Mouse (Mus musculus): ENCODE data around the gene C330007P06Rik. TPM values are rescaled to one million over a fixed set of nuclear protein-coding genes. Genes with fewer than 3 reads are reported as not detected.

Gene C330007P06Rik
- total and polyA plus RNA-seq, 3 experiments: 18.6 to 61.2 (median 53.0) TPM

- Histone ChIP-seq H3K9ac (ENCODE audit: insufficient read depth, low read depth) (no peak overlapping the region), H3K27me3 (replicated peaks) (no peaks in the 10 kb centered on the region), H3K4me1 (ENCODE audit: control insufficient read depth in 1 of 2, insufficient read depth in 2 of 2) (peaks cover 0 to 14% of the 10 kb centered on the region in 2 experiments; a peak in 2 of 4 replicates), H3K4me2 (ENCODE audit: insufficient read depth, low read depth, poor library complexity, severe bottlenecking) (no peak overlapping the region), H3K4me3 (replicated peaks in 1 of 3; ENCODE audit: low read depth in 2 of 3, low read length in 2 of 3, poor library complexity in 1 of 3) (no peak overlapping the region), H3K36me3 (replicated peaks in 1 of 2; ENCODE audit: control insufficient read depth in 1 of 2, insufficient read depth in 1 of 2, low read length in 1 of 2) (no peaks in the 10 kb centered on the region), H3K79me2 (replicated peaks; ENCODE audit: control insufficient read depth, extremely low read depth, insufficient read depth, poor library complexity, severe bottlenecking) (no peaks in the 10 kb centered on the region), H3K9me3 (replicated peaks; ENCODE audit: low read length) (no peaks in the 10 kb centered on the region), H3K27ac (ENCODE audit: insufficient read depth, low read depth) (no peak overlapping the region)
- in situ Hi-C loops (cut with MboI; ENCODE audit: low pct_ligation_motif_present, low pct_unique_long_range_greater_than_20kb, low sequenced_read_pairs): no loop called here
- TF ChIP-seq BHLHE40 (IDR thresholded peaks at IDR 0.05; ENCODE audit: low read depth, low read length) (peak; percentile 73), POLR2A (IDR thresholded peaks at IDR 0.05; ENCODE audit: low read depth, low read length) (no peak)
- DNase-seq (ENCODE audit: extremely low read depth): peak; percentile 41
- dilution Hi-C loops (cut with MboI; ENCODE audit: extremely low pct_ligation_motif_present, extremely low pct_unique_long_range_greater_than_20kb, low sequenced_read_pairs): no loop called here
Measured at GRCm38 (mm10) chrX:36816368-36816899, 57.5 kb downstream of the C330007P06Rik start.

GRCm38 (mm10) chrX:36815439-36815838, 58.5 kb downstream of the C330007P06Rik start:
- dilution Hi-C loops (cut with MboI; ENCODE audit: extremely low pct_ligation_motif_present, extremely low pct_unique_long_range_greater_than_20kb, low sequenced_read_pairs) (no loop called here), in situ Hi-C loops (cut with MboI; ENCODE audit: low pct_ligation_motif_present, low pct_unique_long_range_greater_than_20kb, low sequenced_read_pairs) (no loop called here)
- Histone ChIP-seq H3K36me3 (replicated peaks in 1 of 2; ENCODE audit: control insufficient read depth in 1 of 2, insufficient read depth in 1 of 2, low read length in 1 of 2) (no peaks in the 10 kb centered on the region), H3K9me3 (replicated peaks; ENCODE audit: low read length) (no peaks in the 10 kb centered on the region), H3K27me3 (replicated peaks) (no peaks in the 10 kb centered on the region), H3K27ac (ENCODE audit: insufficient read depth, low read depth) (no peak overlapping the region), H3K4me1 (ENCODE audit: control insufficient read depth in 1 of 2, insufficient read depth in 2 of 2) (peaks cover 0 to 14% of the 10 kb centered on the region in 2 experiments; a peak in 2 of 4 replicates), H3K9ac (ENCODE audit: insufficient read depth, low read depth) (no peak overlapping the region), H3K79me2 (replicated peaks; ENCODE audit: control insufficient read depth, extremely low read depth, insufficient read depth, poor library complexity, severe bottlenecking) (no peaks in the 10 kb centered on the region), H3K4me3 (replicated peaks in 1 of 3; ENCODE audit: low read depth in 2 of 3, low read length in 2 of 3, poor library complexity in 1 of 3) (no peak overlapping the region), H3K4me2 (ENCODE audit: insufficient read depth, low read depth, poor library complexity, severe bottlenecking) (no peak overlapping the region)
- no peak for DNase-seq (ENCODE audit: extremely low read depth)
- TF ChIP-seq ZC3H11A (IDR thresholded peaks at IDR 0.05; ENCODE audit: low read depth, low read length): no peak
- no peak for TF ChIP-seq BHLHE40 (IDR thresholded peaks at IDR 0.05; ENCODE audit: low read depth, low read length)
- no peak for TF ChIP-seq SMC3 (IDR thresholded peaks at IDR 0.05; ENCODE audit: low read depth, low read length)
- TF ChIP-seq ZNF384 (IDR thresholded peaks at IDR 0.05; ENCODE audit: low read depth, low read length): no peak
- no peak for TF ChIP-seq EP300 (IDR thresholded peaks at IDR 0.05; ENCODE audit: low read length)
- TF ChIP-seq MYC (IDR thresholded peaks at IDR 0.05; ENCODE audit: low read depth, low read length): no peak
- TF ChIP-seq UBTF (IDR thresholded peaks at IDR 0.05; ENCODE audit: low read depth, low read length): no peak
- TF ChIP-seq HCFC1 (IDR thresholded peaks at IDR 0.05; ENCODE audit: low read depth, low read length): no peak
- no peak for TF ChIP-seq CTCF (conservative IDR thresholded peaks at IDR 0.05 in 1 of 2, IDR thresholded peaks at IDR 0.05 in 1 of 2; ENCODE audit: low read depth in 2 of 2, low read length in 2 of 2)
- no peak for TF ChIP-seq NELFE (IDR thresholded peaks at IDR 0.05; ENCODE audit: low read depth, low read length)
- no peak for TF ChIP-seq ZMIZ1 (IDR thresholded peaks at IDR 0.05; ENCODE audit: low read depth, low read length)
- no peak for TF ChIP-seq USF1 (IDR thresholded peaks at IDR 0.05; ENCODE audit: low read depth, low read length)

- Histone ChIP-seq H3K36me3 (replicated peaks in 1 of 2; ENCODE audit: control insufficient read depth in 1 of 2, insufficient read depth in 1 of 2, low read length in 1 of 2) (no peaks in the 10 kb centered on the region), H3K4me2 (ENCODE audit: insufficient read depth, low read depth, poor library complexity, severe bottlenecking) (no peak overlapping the region), H3K4me3 (replicated peaks in 1 of 3; ENCODE audit: low read depth in 2 of 3, low read length in 2 of 3, poor library complexity in 1 of 3) (no peak overlapping the region), H3K9me3 (replicated peaks; ENCODE audit: low read length) (no peaks in the 10 kb centered on the region), H3K9ac (ENCODE audit: insufficient read depth, low read depth) (no peak overlapping the region), H3K4me1 (ENCODE audit: control insufficient read depth in 1 of 2, insufficient read depth in 2 of 2) (peaks cover 0 to 14% of the 10 kb centered on the region in 2 experiments; a peak in 2 of 4 replicates), H3K79me2 (replicated peaks; ENCODE audit: control insufficient read depth, extremely low read depth, insufficient read depth, poor library complexity, severe bottlenecking) (no peaks in the 10 kb centered on the region), H3K27ac (ENCODE audit: insufficient read depth, low read depth) (no peak overlapping the region), H3K27me3 (replicated peaks) (no peaks in the 10 kb centered on the region)
- dilution Hi-C loops (cut with MboI; ENCODE audit: extremely low pct_ligation_motif_present, extremely low pct_unique_long_range_greater_than_20kb, low sequenced_read_pairs): no loop called here
- TF ChIP-seq MEF2A (IDR thresholded peaks at IDR 0.05; ENCODE audit: borderline replicate concordance, low read depth, low read length): no peak
- DNase-seq (ENCODE audit: extremely low read depth): no peak
- in situ Hi-C loops (cut with MboI; ENCODE audit: low pct_ligation_motif_present, low pct_unique_long_range_greater_than_20kb, low sequenced_read_pairs): no loop called here
Measured at GRCm38 (mm10) chrX:36815022-36815421, 58.9 kb downstream of the C330007P06Rik start.

Data from CH12.LX (cell line).